Mouse (Mus musculus): Measurements from ENCODE around the gene Clpp.
A peak's percentile ranks its signal among the peaks of the same experiment; 100 is the strongest.

GRCm38 (mm10) chr17:57031661-57032420 is 41.7 kb downstream of the Clpp start:
- TF ChIP-seq POLR2A (IDR thresholded peaks at IDR 0.05; ENCODE audit: low read depth, low read length) (peak; percentile 88), CTCF (IDR thresholded peaks at IDR 0.05; ENCODE audit: extremely low read depth, insufficient read depth, insufficient read length, insufficient replicate concordance) (no peak)

Measured in spleen, adult 2 months (tissue).